Mouse (Mus musculus) ES-E14 (cell line): ENCODE measurements around the gene Ttll3. TPM values are rescaled to one million over a fixed set of nuclear protein-coding genes. Genes with fewer than 3 reads are reported as not detected.
A peak's percentile ranks its signal among the peaks of the same experiment; 100 is the strongest.

Source experiments
- DNase-seq: peaks from one replicate; pipeline ENCODE4 v3.0.0-alpha.2; 2013; ENCODE audit warnings: low read depth, low spot score
- H3K27ac ChIP-seq: 2 replicates; pipeline ENCODE4 v1.5.1; 2012; ENCODE audit warnings: low read depth, mild to moderate bottlenecking, low read length, moderate library complexity, mixed read lengths; ENCODE audit not compliant: poor library complexity, insufficient read depth, severe bottlenecking
- H3K36me3 ChIP-seq: 2 replicates; pipeline ENCODE4 v1.6.1; 2012; ENCODE audit warnings: mild to moderate bottlenecking, low read length, moderate library complexity, mixed read lengths; ENCODE audit not compliant: control insufficient read depth, poor library complexity, insufficient read depth, severe bottlenecking
- H3K4me1 ChIP-seq, 2 experiments: fragments of 150-350 bp in 1 of 2; sonication (generic) in 1 of 2; 2 replicates each; pipeline ENCODE4 v1.6.1; 2012; ENCODE audit warnings: low read length in 2 of 2, mild to moderate bottlenecking in 1 of 2, mixed read lengths in 1 of 2; ENCODE audit not compliant: control insufficient read depth in 2 of 2, insufficient read depth in 2 of 2, poor library complexity in 1 of 2
- H3K4me3 ChIP-seq, 2 experiments: fragments of 150-350 bp in 1 of 2; sonication (generic) in 1 of 2; 2 replicates each; pipeline ENCODE4 v1.5.1; 2012; ENCODE audit warnings: low read length in 2 of 2, low read depth in 1 of 2, mild to moderate bottlenecking in 1 of 2, mixed read lengths in 1 of 2; ENCODE audit not compliant: insufficient read depth in 1 of 2, poor library complexity in 1 of 2, severe bottlenecking in 1 of 2
- H3K9ac ChIP-seq: 2 replicates; pipeline ENCODE4 v1.6.1; 2012; ENCODE audit warnings: low read depth, mild to moderate bottlenecking, low read length, mixed read lengths; ENCODE audit not compliant: poor library complexity, insufficient read depth, severe bottlenecking
- H3K9me3 ChIP-seq: fragments of 150-350 bp; sonication (generic); 2 replicates; pipeline ENCODE4 v1.6.1; 2012; ENCODE audit warnings: low read depth, mild to moderate bottlenecking, low read length; ENCODE audit not compliant: control insufficient read depth, insufficient read depth
- CHD2 ChIP-seq: IDR thresholded peaks from 2 replicates; pipeline ENCODE4 v1.6.1; 2014; ENCODE audit warnings: mild to moderate bottlenecking, low read depth, low read length, inconsistent platforms
- HCFC1 ChIP-seq: IDR thresholded peaks from 2 replicates; pipeline ENCODE4 v1.6.1; 2012; ENCODE audit warnings: low read length, inconsistent platforms, borderline replicate concordance; ENCODE audit not compliant: insufficient read depth
- MAFK ChIP-seq: IDR thresholded peaks from 2 replicates; pipeline ENCODE4 v1.6.1; 2014; ENCODE audit warnings: mild to moderate bottlenecking, low read depth, low read length, inconsistent platforms; ENCODE audit not compliant: insufficient read depth
- ZC3H11A ChIP-seq: IDR thresholded peaks from 2 replicates; pipeline ENCODE4 v1.6.1; 2012; ENCODE audit warnings: low read depth, mild to moderate bottlenecking, inconsistent platforms, low read length, borderline replicate concordance
- ZNF384 ChIP-seq: IDR thresholded peaks from 2 replicates; pipeline ENCODE4 v1.6.1; 2012; ENCODE audit warnings: low read depth, low read length, inconsistent platforms
- in situ Hi-C, 2 experiments: fragments of 600-800 bp; cut with MboI; formaldehyde crosslinking; loops; one replicate each; pipeline ENCODE4 v1.15.1; 2025; ENCODE audit warnings: low sequenced_read_pairs in 2 of 2, inconsistent platforms in 1 of 2; ENCODE audit not compliant: unreplicated experiment in 2 of 2
- total RNA-seq: library from RNA; depleted of rRNA; stranded (reverse); fragments of 300-350 nt; gene quantifications from 2 replicates; pipeline ENCODE4 v1.2.3, GENCODE M21; 2012

Gene Ttll3
- total RNA-seq, 1 experiment = 5.3 TPM

- H3K27ac ChIP-seq = no peak overlapping the region
- H3K36me3 ChIP-seq = peaks cover 8% of the 10 kb centered on the region
- in situ Hi-C loops = no loop called here
- peaks cover 0 to 2% of the 10 kb centered on the region in 2 experiments; a peak in 1 of 4 replicates for H3K4me1 ChIP-seq
- no peaks in the 10 kb centered on the region for H3K9me3 ChIP-seq
- TF ChIP-seq MAFK = no peak
- TF ChIP-seq CHD2 = no peak
- no peak for TF ChIP-seq ZC3H11A
- no peak for TF ChIP-seq HCFC1
- no peak for TF ChIP-seq ZNF384
- H3K9ac ChIP-seq = peak overlapping the region; percentile 57; the same call in 1 of the 2 replicates
- peak overlapping the region; percentile 17 to 87; a peak in 3 of 4 replicates for H3K4me3 ChIP-seq
- no peak for DNase-seq
Measured at GRCm38 (mm10) chr6:113442087-113442441, 53.0 kb downstream of the Ttll3 start.

GRCm38 (mm10) chr6:113442442-113443090, 53.5 kb downstream of the Ttll3 start, which contains the start of gene Jagn1:
TSS of gene Jagn1 (plus strand) at chr6:113442569.
- peak; percentile 70 for TF ChIP-seq HCFC1
- no peak for TF ChIP-seq CHD2
- no peak for TF ChIP-seq MAFK
- Histone ChIP-seq H3K4me3 (peak within 1 kb of the TSS; percentile 87 to 92), H3K36me3 (peaks cover 13% of the 10 kb centered on the region), H3K9ac (peak within 1 kb of the TSS; percentile 92), H3K9me3 (no peaks in the 10 kb centered on the region), H3K27ac (peak within 1 kb of the TSS; percentile 51; the same call in 1 of the 2 replicates), H3K4me1 (peaks cover 0 to 2% of the 10 kb centered on the region in 2 experiments; a peak in 1 of 4 replicates)
- DNase-seq = peak; percentile 95
- in situ Hi-C loops = no loop called here

- DNase-seq = peak; percentile 59
- Histone ChIP-seq H3K9ac (peak overlapping the region; percentile 92), H3K4me1 (peaks cover 0 to 2% of the 10 kb centered on the region in 2 experiments; a peak in 1 of 4 replicates), H3K36me3 (peaks cover 16% of the 10 kb centered on the region), H3K4me3 (peak overlapping the region; percentile 87 to 92), H3K9me3 (no peaks in the 10 kb centered on the region), H3K27ac (peak overlapping the region; percentile 51; the same call in 1 of the 2 replicates)
- in situ Hi-C loops = no loop called here
- TF ChIP-seq ZNF384 = no peak
- no peak for TF ChIP-seq CHD2
- TF ChIP-seq HCFC1 = no peak
- TF ChIP-seq MAFK = no peak
- TF ChIP-seq ZC3H11A = no peak
Measured at GRCm38 (mm10) chr6:113443091-113443490, 54.0 kb downstream of the Ttll3 start.

GRCm38 (mm10) chr6:113444207-113444965, 55.3 kb downstream of the Ttll3 start:
- H3K9me3 ChIP-seq = no peaks in the 10 kb centered on the region
- H3K4me3 ChIP-seq = no peak overlapping the region
- peaks cover 19% of the 10 kb centered on the region for H3K36me3 ChIP-seq
- H3K9ac ChIP-seq = no peak overlapping the region
- in situ Hi-C loops = no loop called here
- no peak for DNase-seq
- H3K4me1 ChIP-seq = peaks cover 0 to 2% of the 10 kb centered on the region in 2 experiments; a peak in 1 of 4 replicates
- no peak overlapping the region for H3K27ac ChIP-seq
- TF ChIP-seq HCFC1 (no peak), ZNF384 (no peak), MAFK (no peak), CHD2 (no peak), ZC3H11A (no peak)
